Mouse (Mus musculus) bone marrow, adult 2 months (tissue): Measurements from ENCODE around the gene Msh4. TPM values are rescaled to one million over a fixed set of nuclear protein-coding genes. Genes with fewer than 3 reads are reported as not detected.

ENCODE experiments used
- H3K27ac ChIP-seq: fragments of 200-500 bp; 2 replicates; pipeline ENCODE4 v1.5.1; 2012; ENCODE audit warnings: low read depth, mild to moderate bottlenecking, control low read depth, inconsistent platforms, low read length; ENCODE audit not compliant: control insufficient read depth, poor library complexity, insufficient read depth
- H3K4me1 ChIP-seq: fragments of 200-500 bp; 2 replicates; pipeline ENCODE4 v1.6.1; 2011; ENCODE audit warnings: low read length; ENCODE audit not compliant: control insufficient read depth, insufficient read depth
- H3K4me3 ChIP-seq: fragments of 200-500 bp; replicated peaks from 2 replicates; pipeline ENCODE3; 2011; ENCODE audit warnings: mild to moderate bottlenecking, low read depth, low read length, control low read depth; ENCODE audit not compliant: control insufficient read depth
- CTCF ChIP-seq: fragments of 200-500 bp; IDR thresholded peaks from 2 replicates; pipeline ENCODE4 v1.5.1; 2011; ENCODE audit warnings: low read length, control low read depth; ENCODE audit not compliant: control insufficient read depth, insufficient read depth
- POLR2A ChIP-seq: fragments of 200-500 bp; IDR thresholded peaks from 2 replicates; pipeline ENCODE4 v1.6.1; 2011; ENCODE audit warnings: low read depth, mild to moderate bottlenecking, control low read depth, low read length, borderline replicate concordance; ENCODE audit not compliant: control insufficient read depth
- WGBS: fragments of 180-500 bp; shearing (Covaris S2); methylation state at CpG from one replicate; pipeline ENCODE4 v1.1.7; 2018; 5-methylcytosine and 5-hydroxymethylcytosine counted together
- polyA plus RNA-seq: library from polyadenylated mRNA; stranded (reverse); fragments of >200 nt; gene quantifications from 2 replicates; pipeline ENCODE4 v1.2.4, GENCODE M21; 2011; ENCODE audit warnings: low replicate concordance; ENCODE audit not compliant: missing spikeins, insufficient read depth, insufficient read length

Gene Msh4
- polyA plus RNA-seq, 1 experiment, result not detected

GRCm38 (mm10) chr3:153940486-153940885 is 34.5 kb upstream of the Msh4 start:
- H3K27ac ChIP-seq, result no peak overlapping the region
- 90% methylated on average over 9 of the region's 9 CpGs for WGBS
- H3K4me3 ChIP-seq, result no peak overlapping the region
- H3K4me1 ChIP-seq, result peaks cover 1% of the 10 kb centered on the region; the same call in 1 of the 2 replicates
- no peak for TF ChIP-seq POLR2A
- TF ChIP-seq CTCF, result no peak

GRCm38 (mm10) chr3:153940021-153940420 is 34.1 kb upstream of the Msh4 start:
- Histone ChIP-seq H3K27ac (no peak overlapping the region), H3K4me3 (no peak overlapping the region), H3K4me1 (peaks cover 1% of the 10 kb centered on the region; the same call in 1 of the 2 replicates)
- TF ChIP-seq POLR2A (no peak), CTCF (no peak)
- 85% methylated on average over 8 of the region's 8 CpGs for WGBS

- TF ChIP-seq CTCF (no peak), POLR2A (no peak)
- no peak overlapping the region for H3K27ac ChIP-seq
- no peaks in the 10 kb centered on the region for H3K4me1 ChIP-seq
- WGBS, result 87% methylated on average over 17 of the region's 17 CpGs
- H3K4me3 ChIP-seq, result no peak overlapping the region
Measured at GRCm38 (mm10) chr3:153937116-153937810, 31.3 kb upstream of the Msh4 start.

GRCm38 (mm10) chr3:153935878-153936277 is 29.9 kb upstream of the Msh4 start:
- H3K4me3 ChIP-seq, result no peak overlapping the region
- WGBS, result 80% methylated on average over 9 of the region's 9 CpGs
- no peak for TF ChIP-seq CTCF
- no peak for TF ChIP-seq POLR2A
- no peak overlapping the region for H3K27ac ChIP-seq
- H3K4me1 ChIP-seq, result no peaks in the 10 kb centered on the region

- Histone ChIP-seq H3K4me1 (no peaks in the 10 kb centered on the region), H3K27ac (no peak overlapping the region), H3K4me3 (no peak overlapping the region)
- WGBS, result 75% methylated on average over 5 of the region's 5 CpGs
- TF ChIP-seq POLR2A (no peak), CTCF (no peak)
Measured at GRCm38 (mm10) chr3:153932461-153932860, 26.5 kb upstream of the Msh4 start.

- H3K4me3 ChIP-seq, result no peak overlapping the region
- TF ChIP-seq CTCF (no peak), POLR2A (no peak)
- H3K4me1 ChIP-seq, result no peaks in the 10 kb centered on the region
- WGBS, result 69% methylated on average over 11 of the region's 11 CpGs
- no peak overlapping the region for H3K27ac ChIP-seq
Measured at GRCm38 (mm10) chr3:153929526-153929925, 23.6 kb upstream of the Msh4 start.

GRCm38 (mm10) chr3:153926333-153926732 is 20.4 kb upstream of the Msh4 start:
- H3K4me1 ChIP-seq, result peaks cover 1% of the 10 kb centered on the region; the same call in 1 of the 2 replicates
- 88% methylated on average over 7 of the region's 7 CpGs for WGBS
- H3K4me3 ChIP-seq, result no peak overlapping the region
- H3K27ac ChIP-seq, result no peak overlapping the region
- TF ChIP-seq CTCF (no peak), POLR2A (no peak)

GRCm38 (mm10) chr3:153921147-153921910 is 15.4 kb upstream of the Msh4 start:
- Histone ChIP-seq H3K4me1 (peaks cover 4% of the 10 kb centered on the region), H3K27ac (no peak overlapping the region), H3K4me3 (no peak overlapping the region)
- WGBS, result 73% methylated on average over 10 of the region's 10 CpGs
- TF ChIP-seq CTCF (no peak), POLR2A (no peak)

- no peak overlapping the region for H3K4me3 ChIP-seq
- TF ChIP-seq CTCF (no peak), POLR2A (no peak)
- peaks cover 4% of the 10 kb centered on the region for H3K4me1 ChIP-seq
- 10% methylated on average over 1 of the region's 1 CpGs for WGBS
- H3K27ac ChIP-seq, result no peak overlapping the region
Measured at GRCm38 (mm10) chr3:153917200-153917599, 11.3 kb upstream of the Msh4 start.
